Mouse (Mus musculus) CH12.LX (cell line): ENCODE results near the gene Ifit2. TPM values are rescaled to one million over a fixed set of nuclear protein-coding genes. Genes with fewer than 3 reads are reported as not detected.

ENCODE experiments used
- DNase-seq: peaks from one replicate; pipeline ENCODE4 v3.0.0-alpha.2; 2013; ENCODE audit errors: extremely low read depth
- H3K27ac ChIP-seq: 2 replicates; pipeline ENCODE4 v1.5.1; 2012; ENCODE audit warnings: low read depth, mild to moderate bottlenecking, control low read depth, moderate library complexity; ENCODE audit not compliant: insufficient read depth
- H3K27me3 ChIP-seq: replicated peaks from 2 replicates; pipeline ENCODE3; 2012; ENCODE audit warnings: inconsistent platforms
- H3K36me3 ChIP-seq, 2 experiments: replicated peaks in 1 of 2; 2 replicates each; pipeline versions ENCODE3 to v1.6.1; 2012; ENCODE audit warnings: inconsistent platforms in 1 of 2, low read length in 1 of 2, mild to moderate bottlenecking in 1 of 2, mixed read lengths in 1 of 2, moderate library complexity in 1 of 2; ENCODE audit not compliant: control insufficient read depth in 1 of 2, insufficient read depth in 1 of 2
- H3K4me1 ChIP-seq, 2 experiments: 2 replicates each; pipeline ENCODE4 v1.6.1; 2012; ENCODE audit warnings: inconsistent platforms in 1 of 2, moderate library complexity in 1 of 2; ENCODE audit not compliant: insufficient read depth in 2 of 2, control insufficient read depth in 1 of 2
- H3K4me2 ChIP-seq: 2 replicates; pipeline ENCODE4 v1.6.1; 2012; ENCODE audit warnings: low read depth, mild to moderate bottlenecking, control low read depth; ENCODE audit not compliant: poor library complexity, insufficient read depth, severe bottlenecking
- H3K4me3 ChIP-seq, 3 experiments: fragments of 150-350 bp in 1 of 3; sonication (generic) in 1 of 3; replicated peaks in 1 of 3; 2 replicates each; pipeline versions ENCODE3 to v1.5.1; 2011 to 2012; ENCODE audit warnings: low read depth in 2 of 3, low read length in 2 of 3, mild to moderate bottlenecking in 2 of 3, moderate library complexity in 2 of 3, control low read depth in 1 of 3, improper control_type of control experiment in 1 of 3, inconsistent platforms in 1 of 3, mixed read lengths in 1 of 3; ENCODE audit not compliant: poor library complexity in 1 of 3
- H3K79me2 ChIP-seq: replicated peaks from 2 replicates; pipeline ENCODE4 v1.6.1; 2012; ENCODE audit warnings: mild to moderate bottlenecking, moderate library complexity; ENCODE audit not compliant: control insufficient read depth, poor library complexity, insufficient read depth, severe bottlenecking; ENCODE audit errors: extremely low read depth
- H3K9ac ChIP-seq: 2 replicates; pipeline ENCODE4 v1.6.1; 2012; ENCODE audit warnings: low read depth, mild to moderate bottlenecking, control low read depth, moderate library complexity; ENCODE audit not compliant: insufficient read depth
- H3K9me3 ChIP-seq: replicated peaks from 2 replicates; pipeline ENCODE3; 2012; ENCODE audit warnings: low read length, inconsistent platforms, mixed read lengths
- BHLHE40 ChIP-seq: IDR thresholded peaks from 2 replicates; pipeline ENCODE4 v1.6.1; 2011; ENCODE audit warnings: mild to moderate bottlenecking, low read depth, low read length, improper control_type of control experiment
- CHD2 ChIP-seq: IDR thresholded peaks from 2 replicates; pipeline ENCODE4 v1.6.1; 2011; ENCODE audit warnings: low read length, improper control_type of control experiment
- CTCF ChIP-seq, 2 experiments: IDR thresholded peaks in 1 of 2; conservative IDR thresholded peaks in 1 of 2; 2 replicates each; pipeline ENCODE4 v1.5.1; 2011 to 2012; ENCODE audit warnings: low read depth in 2 of 2, low read length in 2 of 2, improper control_type of control experiment in 1 of 2, inconsistent platforms in 1 of 2, mild to moderate bottlenecking in 1 of 2, moderate library complexity in 1 of 2
- E2F4 ChIP-seq: IDR thresholded peaks from 2 replicates; pipeline ENCODE4 v1.6.1; 2011; ENCODE audit warnings: low read depth, low read length, improper control_type of control experiment; ENCODE audit not compliant: insufficient replicate concordance
- EP300 ChIP-seq: IDR thresholded peaks from 2 replicates; pipeline ENCODE4 v1.6.1; 2011; ENCODE audit warnings: low read length, improper control_type of control experiment
- ETS1 ChIP-seq: conservative IDR thresholded peaks from 2 replicates; pipeline ENCODE4 v1.6.1; 2012; ENCODE audit warnings: low read depth, mild to moderate bottlenecking, inconsistent platforms, low read length, improper control_type of control experiment, moderate library complexity
- GABPA ChIP-seq: IDR thresholded peaks from 2 replicates; pipeline ENCODE4 v1.6.1; 2012; ENCODE audit warnings: low read depth, low read length, improper control_type of control experiment, inconsistent platforms; ENCODE audit not compliant: insufficient replicate concordance
- HCFC1 ChIP-seq: IDR thresholded peaks from 2 replicates; pipeline ENCODE4 v1.6.1; 2012; ENCODE audit warnings: low read depth, mild to moderate bottlenecking, inconsistent platforms, low read length, improper control_type of control experiment
- KAT2A ChIP-seq: IDR thresholded peaks from 2 replicates; pipeline ENCODE4 v1.6.1; 2012; ENCODE audit warnings: low read length, improper control_type of control experiment, inconsistent platforms; ENCODE audit not compliant: insufficient replicate concordance
- MAFK ChIP-seq: IDR thresholded peaks from 2 replicates; pipeline ENCODE4 v1.6.1; 2011; ENCODE audit warnings: low read length, improper control_type of control experiment; ENCODE audit not compliant: insufficient replicate concordance
- MAX ChIP-seq: IDR thresholded peaks from 2 replicates; pipeline ENCODE4 v1.6.1; 2011; ENCODE audit warnings: low read length, improper control_type of control experiment
- MEF2A ChIP-seq: IDR thresholded peaks from 2 replicates; pipeline ENCODE4 v1.6.1; 2014; ENCODE audit warnings: low read depth, mild to moderate bottlenecking, inconsistent platforms, low read length, improper control_type of control experiment, borderline replicate concordance
- MXI1 ChIP-seq: IDR thresholded peaks from 2 replicates; pipeline ENCODE4 v1.6.1; 2011; ENCODE audit warnings: mild to moderate bottlenecking, low read depth, low read length, improper control_type of control experiment
- MYC ChIP-seq: IDR thresholded peaks from 2 replicates; pipeline ENCODE4 v1.6.1; 2011; ENCODE audit warnings: low read depth, mild to moderate bottlenecking, improper control_type of control experiment, low read length
- NRF1 ChIP-seq: IDR thresholded peaks from 2 replicates; pipeline ENCODE4 v1.6.1; 2014; ENCODE audit warnings: low read depth, mild to moderate bottlenecking, inconsistent platforms, low read length, improper control_type of control experiment, moderate library complexity
- PAX5 ChIP-seq: IDR thresholded peaks from 2 replicates; pipeline ENCODE4 v1.6.1; 2012; ENCODE audit warnings: low read length, inconsistent platforms, mixed read lengths
- POLR2AphosphoS2 ChIP-seq: IDR thresholded peaks from 2 replicates; pipeline ENCODE4 v1.6.1; 2011; ENCODE audit warnings: low read depth, low read length, improper control_type of control experiment
- RCOR1 ChIP-seq: conservative IDR thresholded peaks from 2 replicates; pipeline ENCODE4 v1.6.1; 2012; ENCODE audit warnings: low read depth, mild to moderate bottlenecking, inconsistent platforms, low read length, improper control_type of control experiment
- SIN3A ChIP-seq: IDR thresholded peaks from 2 replicates; pipeline ENCODE4 v1.6.1; 2012; ENCODE audit warnings: low read length, improper control_type of control experiment, inconsistent platforms
- SMC3 ChIP-seq: IDR thresholded peaks from 2 replicates; pipeline ENCODE4 v1.6.1; 2011; ENCODE audit warnings: low read depth, low read length, improper control_type of control experiment
- TCF12 ChIP-seq: IDR thresholded peaks from 2 replicates; pipeline ENCODE4 v1.6.1; 2014; ENCODE audit warnings: low read depth, mild to moderate bottlenecking, inconsistent platforms, low read length, improper control_type of control experiment
- UBTF ChIP-seq: IDR thresholded peaks from 2 replicates; pipeline ENCODE4 v1.6.1; 2012; ENCODE audit warnings: low read depth, mild to moderate bottlenecking, inconsistent platforms, low read length, improper control_type of control experiment, moderate library complexity
- USF1 ChIP-seq: IDR thresholded peaks from 2 replicates; pipeline ENCODE4 v1.6.1; 2014; ENCODE audit warnings: low read depth, mild to moderate bottlenecking, inconsistent platforms, low read length, improper control_type of control experiment
- USF2 ChIP-seq: conservative IDR thresholded peaks from 2 replicates; pipeline ENCODE4 v1.6.1; 2011; ENCODE audit warnings: low read depth, low read length, improper control_type of control experiment
- ZC3H11A ChIP-seq: IDR thresholded peaks from 2 replicates; pipeline ENCODE4 v1.6.1; 2012; ENCODE audit warnings: low read depth, mild to moderate bottlenecking, inconsistent platforms, low read length, improper control_type of control experiment
- ZKSCAN1 ChIP-seq: IDR thresholded peaks from 2 replicates; pipeline ENCODE4 v1.6.1; 2012; ENCODE audit warnings: low read depth, inconsistent platforms, low read length, improper control_type of control experiment, borderline replicate concordance
- ZNF384 ChIP-seq: IDR thresholded peaks from 2 replicates; pipeline ENCODE4 v1.6.1; 2012; ENCODE audit warnings: low read depth, low read length, improper control_type of control experiment, inconsistent platforms
- dilution Hi-C: fragments of 300-500 bp; cut with MboI; formaldehyde crosslinking; loops from 2 replicates; pipeline ENCODE4 v1.14.3; 2020; ENCODE audit warnings: low sequenced_read_pairs; ENCODE audit not compliant: extremely low pct_unique_long_range_greater_than_20kb, extremely low pct_ligation_motif_present
- in situ Hi-C: fragments of 300-500 bp; cut with MboI; formaldehyde crosslinking; loops from 3 replicates; pipeline ENCODE4 v1.14.3; 2019; ENCODE audit warnings: low sequenced_read_pairs, low pct_ligation_motif_present, low pct_unique_long_range_greater_than_20kb, mixed read lengths
- polyA plus RNA-seq: library from polyadenylated mRNA; unstranded; fragments of >175 nt; gene quantifications from 2 replicates; pipeline ENCODE4 v1.2.1, GENCODE M21; 2012; ENCODE audit warnings: low read depth; ENCODE audit not compliant: insufficient read length
- total RNA-seq, 2 experiments: library from RNA; depleted of rRNA; stranded (reverse); fragments of 300-350 nt in 1 of 2; fragments of >200 nt in 1 of 2; gene quantifications; 2 replicates each; pipeline ENCODE4 v1.2.3; 2012 to 2014

The Ifit2 gene
- total and polyA plus RNA-seq, 3 experiments = 0.72 to 8.8 (median 5.7) TPM

DNA sequence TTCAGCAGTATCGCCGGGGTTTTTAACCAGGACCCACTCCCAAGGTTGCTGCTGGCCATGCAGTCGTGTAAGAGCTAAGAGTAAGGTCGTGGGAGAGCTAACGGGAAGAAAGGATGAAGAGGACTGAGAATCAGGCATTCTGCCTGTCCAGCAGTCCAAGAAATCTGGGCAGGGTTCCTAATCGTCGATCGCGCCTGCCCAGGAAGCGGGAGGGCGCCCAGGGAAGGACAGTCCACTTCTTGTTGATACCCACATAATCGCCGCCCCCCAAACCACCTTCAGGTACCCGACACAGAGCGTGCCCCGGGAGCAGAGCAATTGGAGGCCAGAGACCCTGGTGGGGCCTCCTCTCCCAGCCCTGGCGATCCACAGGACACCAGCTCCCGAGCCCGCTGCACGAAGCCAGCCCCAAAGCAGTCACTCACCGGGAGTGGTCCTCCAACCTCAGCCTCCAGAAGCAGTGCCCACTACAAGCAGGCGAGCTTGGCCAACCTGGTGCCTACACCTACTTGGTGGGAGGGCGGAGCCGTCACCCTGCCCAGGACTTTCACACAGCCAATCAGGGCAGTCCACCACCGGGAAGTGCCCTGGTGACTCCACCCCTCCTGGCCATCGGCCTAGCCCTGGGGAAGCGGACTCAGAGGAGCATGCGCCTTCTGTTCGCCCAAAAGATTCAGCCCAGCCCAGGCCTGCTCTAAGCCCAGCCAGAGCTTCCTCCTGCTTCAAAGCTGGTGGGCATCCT lies 23.4 kb upstream of the Ifit2 start, which contains the start of gene Lipa (continued):
- TF ChIP-seq RCOR1 = no peak
- TF ChIP-seq GABPA = no peak
- no peak for TF ChIP-seq ETS1
- no peak for TF ChIP-seq KAT2A
- TF ChIP-seq MYC = 0 out of 2 replicates have a peak, but pooled peaks have one; percentile 24
- no peak for TF ChIP-seq MEF2A
- no peak for TF ChIP-seq USF2
- TF ChIP-seq MXI1 = peak; percentile 39; the same call in 1 of the 2 replicates
- TF ChIP-seq MAFK = 0 out of 2 replicates have a peak, but pooled peaks have one; percentile 0
- no peak for TF ChIP-seq ZC3H11A
- no peak for TF ChIP-seq ZKSCAN1

GRCm38 (mm10) chr19:34532061-34532751 lies 18.3 kb upstream of the Ifit2 start:
- H3K27ac ChIP-seq = no peak overlapping the region
- H3K79me2 ChIP-seq = no peaks in the 10 kb centered on the region
- H3K4me2 ChIP-seq = no peak overlapping the region
- no peaks in the 10 kb centered on the region for H3K27me3 ChIP-seq
- no peaks in the 10 kb centered on the region for H3K4me1 ChIP-seq
- no peak overlapping the region for H3K9ac ChIP-seq
- no peak overlapping the region for H3K4me3 ChIP-seq
- DNase-seq = no peak
- H3K9me3 ChIP-seq = no peaks in the 10 kb centered on the region
- no peak for TF ChIP-seq BHLHE40
- no peak for TF ChIP-seq POLR2AphosphoS2
- no peak for TF ChIP-seq GABPA
- no peak for TF ChIP-seq PAX5
- TF ChIP-seq USF1 = no peak
- no peak for TF ChIP-seq HCFC1
- H3K36me3 ChIP-seq = no peaks in the 10 kb centered on the region
- in situ Hi-C loops (no loop called here), dilution Hi-C loops (no loop called here)

DNA sequence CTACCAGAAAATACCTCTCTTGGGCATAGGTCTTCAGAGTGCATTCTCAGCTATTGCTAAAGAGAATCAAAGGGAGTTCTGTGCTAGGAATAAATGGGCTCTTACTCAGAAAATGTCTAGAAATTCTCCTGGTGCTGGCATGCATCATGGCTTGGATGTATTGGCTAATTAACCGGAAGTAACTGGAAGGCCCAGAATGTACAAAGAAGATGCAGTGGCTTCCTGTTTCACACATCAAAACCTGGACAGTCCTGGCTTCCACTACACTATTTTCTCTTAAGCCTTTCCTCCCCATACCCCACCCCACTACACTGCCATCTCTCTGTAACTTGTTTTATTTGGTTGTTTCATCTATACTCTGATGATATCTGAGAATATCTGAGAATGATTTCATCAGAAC lies 11.1 kb upstream of the Ifit2 start:
- Histone ChIP-seq H3K4me2 (no peak overlapping the region), H3K27me3 (no peaks in the 10 kb centered on the region), H3K4me3 (no peak overlapping the region), H3K79me2 (no peaks in the 10 kb centered on the region), H3K27ac (no peak overlapping the region), H3K9ac (no peak overlapping the region), H3K4me1 (no peaks in the 10 kb centered on the region), H3K9me3 (no peaks in the 10 kb centered on the region), H3K36me3 (no peaks in the 10 kb centered on the region)
- TF ChIP-seq NRF1 (no peak), MAX (no peak), ZNF384 (no peak), SIN3A (no peak), ZC3H11A (no peak), SMC3 (no peak), KAT2A (no peak), MXI1 (no peak), USF2 (no peak), EP300 (no peak), GABPA (no peak), PAX5 (no peak), RCOR1 (no peak), CHD2 (no peak), CTCF (conservative IDR thresholded peaks at IDR 0.05 in 1 of 2, IDR thresholded peaks at IDR 0.05 in 1 of 2; ENCODE audit: low read depth in 2 of 2, low read length in 2 of 2) (no peak), ZKSCAN1 (no peak), E2F4 (no peak), TCF12 (no peak), UBTF (no peak)
- in situ Hi-C loops (no loop called here), dilution Hi-C loops (no loop called here)
- DNase-seq = no peak
